Mouse (Mus musculus) thymus, adult 2 months (tissue): ENCODE data around the gene Mcm10.

ENCODE experiments used
- CTCF ChIP-seq: fragments of 200-500 bp; IDR thresholded peaks from 2 replicates; pipeline ENCODE4 v1.5.1; 2012; ENCODE audit warnings: mild to moderate bottlenecking, control low read depth, low read length, moderate library complexity, borderline replicate concordance; ENCODE audit not compliant: control insufficient read depth, poor library complexity, insufficient read depth; ENCODE audit errors: extremely low read depth
- POLR2A ChIP-seq: fragments of 200-500 bp; IDR thresholded peaks from 2 replicates; pipeline ENCODE4 v1.6.1; 2012; ENCODE audit warnings: mild to moderate bottlenecking, low read length, control low read depth, moderate library complexity; ENCODE audit not compliant: control insufficient read depth, poor library complexity, insufficient read depth; ENCODE audit errors: extremely low read depth

DNA sequence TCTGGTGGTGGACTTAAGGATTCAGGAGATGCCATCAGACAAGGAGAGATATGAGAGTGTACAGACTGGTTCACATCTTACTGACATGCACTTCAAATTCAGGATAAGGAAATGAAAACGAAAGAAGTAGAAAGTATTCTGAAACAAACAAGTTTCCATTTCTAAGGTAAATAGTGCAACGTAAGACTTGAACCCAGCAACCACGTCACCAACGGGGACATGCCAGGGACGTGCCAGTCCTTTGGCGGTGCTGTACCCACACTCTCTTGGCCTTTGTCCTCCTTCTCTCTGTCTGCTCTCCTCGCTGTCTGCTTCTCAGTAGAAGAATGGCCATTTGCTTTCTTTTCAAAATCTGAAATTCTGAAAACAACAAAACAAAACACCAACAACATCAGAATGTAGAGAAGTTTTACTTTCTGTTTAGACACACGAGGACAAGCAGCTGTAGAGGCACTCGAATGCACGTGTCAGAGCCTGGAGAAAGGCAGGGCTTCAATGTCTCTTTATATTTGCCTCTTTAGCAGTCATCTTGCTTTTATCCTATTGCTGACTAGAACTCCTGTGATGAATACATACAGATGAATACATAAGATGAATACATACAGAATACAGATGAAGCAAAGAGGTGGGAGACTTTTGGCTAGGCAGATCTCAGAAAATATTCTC, 24.0 kb upstream of the Mcm10 start:
- no peak for TF ChIP-seq CTCF
- TF ChIP-seq POLR2A: no peak
